ENCODE assay signal across 9 mouse cellular contexts in the genomic region with DNA sequence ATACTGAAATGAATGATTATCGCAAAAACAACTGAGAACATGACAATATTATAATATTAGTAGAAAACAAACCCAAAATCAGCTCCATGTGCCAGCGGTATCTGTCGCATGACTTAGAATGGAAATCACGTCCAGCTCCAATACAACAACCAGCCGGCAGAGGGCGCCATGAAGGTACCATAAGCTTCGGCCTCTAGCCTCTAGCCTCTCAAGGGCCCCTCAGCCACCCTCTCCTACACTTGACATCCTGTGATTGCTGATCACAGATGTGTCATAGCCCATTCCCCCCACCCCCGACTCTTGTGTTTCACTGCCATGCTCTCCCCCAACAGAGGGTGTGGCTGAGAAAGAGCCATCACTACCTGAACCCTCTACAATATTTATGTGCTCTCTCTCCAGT. TPM values are rescaled to one million over a fixed set of nuclear protein-coding genes. Genes with fewer than 3 reads are reported as not detected.
DNase-seq lines count a peak whose midpoint lies in the region; ATAC-seq and TF ChIP-seq lines count a peak whose summit lies in the region.
"Had no signal": no experiment of that assay in that cellular context is flagged by ENCODE, and none has a peak within 500 bp of the region (broad histone marks: within the 10 kb centered on the region; RNA-seq: fewer than 3 reads in every experiment).

No protein-coding gene starts in this region.

- H3K4me1 ChIP-seq in ES-Bruce4 (ENCODE audit: control insufficient read depth, insufficient read depth, low read length) = no peaks in the 10 kb centered on the region
- H3K4me1 ChIP-seq in embryonic fibroblast, embryonic 13.5 days (ENCODE audit: control insufficient read depth, insufficient read depth, low read length) = 0 out of 2 replicates have a peak, but pooled peaks cover 3% of the 10 kb centered on the region
- H3K4me1 ChIP-seq in kidney, embryonic 16.5 days (ENCODE audit: insufficient read depth, low read length) = peaks cover 9% of the 10 kb centered on the region

- WGBS in kidney, embryonic 16.5 days = 29% methylated on average over 8 of the region's 8 CpGs

- TF ChIP-seq POLR2A in ES-Bruce4 (IDR thresholded peaks at IDR 0.05; ENCODE audit: insufficient read depth, low read length) = no peak
- no peak for TF ChIP-seq POLR2A in brain, embryonic 14.5 days (IDR thresholded peaks at IDR 0.05; ENCODE audit: borderline replicate concordance, extremely low read depth, insufficient read depth, insufficient read length, poor library complexity, severe bottlenecking)
- no peak for TF ChIP-seq POLR2A in embryonic fibroblast, embryonic 13.5 days (IDR thresholded peaks at IDR 0.05; ENCODE audit: low read depth, low read length)

- H3K36me3 ChIP-seq in ES-Bruce4 (ENCODE audit: control insufficient read depth, insufficient read depth, low read length, poor library complexity, severe bottlenecking) = no peaks in the 10 kb centered on the region
- H3K36me3 ChIP-seq in kidney, embryonic 16.5 days (ENCODE audit: insufficient read depth, low read length) = no peaks in the 10 kb centered on the region

- peak; percentile 76 for TF ChIP-seq CTCF in ES-Bruce4 (IDR thresholded peaks at IDR 0.05; ENCODE audit: low read depth, low read length)
- TF ChIP-seq CTCF in brain, embryonic 14.5 days (IDR thresholded peaks at IDR 0.05; ENCODE audit: borderline replicate concordance, extremely low read depth, insufficient read depth, insufficient read length) = peak; percentile 60
- peak; percentile 27; the same call in 1 of the 2 replicates for TF ChIP-seq CTCF in embryonic fibroblast, embryonic 13.5 days (IDR thresholded peaks at IDR 0.05; ENCODE audit: borderline replicate concordance, insufficient read depth, low read length)

- peak; percentile 75 for DNase-seq in layer of hippocampus, adult 11-12 months (ENCODE audit: low spot score)
- no peak for DNase-seq in layer of hippocampus, postnatal 14 days (ENCODE audit: low spot score in 2 of 2)
- peak; percentile 63 for DNase-seq in brain, embryonic 14.5 days (ENCODE audit: low read depth)
- peak; percentile 71 for DNase-seq in mesoderm, embryonic 11.5 days (ENCODE audit: low read depth, low spot score)
- no peak for DNase-seq in frontal cortex, postnatal 14 days (ENCODE audit: low spot score in 2 of 2)

- H3K4me3 ChIP-seq in ES-Bruce4 (ENCODE audit: low read depth, low read length) = no peak overlapping the region
- H3K4me3 ChIP-seq in embryonic fibroblast, embryonic 13.5 days (ENCODE audit: insufficient read depth, low read length) = no peak overlapping the region
- no peak overlapping the region for H3K4me3 ChIP-seq in kidney, embryonic 16.5 days (ENCODE audit: low read length)

- TF ChIP-seq EP300 in ES-Bruce4 (IDR thresholded peaks at IDR 0.05; ENCODE audit: insufficient read depth, low read depth, low read length) = no peak

- H3K9me3 ChIP-seq in ES-Bruce4 (replicated peaks; ENCODE audit: control insufficient read depth, insufficient read depth, low read length, poor library complexity, severe bottlenecking) = no peaks in the 10 kb centered on the region
- no peaks in the 10 kb centered on the region for H3K9me3 ChIP-seq in kidney, embryonic 16.5 days (ENCODE audit: low read length)

- no peak overlapping the region for H3K27ac ChIP-seq in ES-Bruce4 (ENCODE audit: insufficient read depth, low read length)
- no peak overlapping the region for H3K27ac ChIP-seq in embryonic fibroblast, embryonic 13.5 days (ENCODE audit: insufficient read depth, low read length)
- H3K27ac ChIP-seq in kidney, embryonic 16.5 days (ENCODE audit: low read length) = no peak overlapping the region
- H3K27ac ChIP-seq: macrophage had no signal

- H3K9ac ChIP-seq in ES-Bruce4 (ENCODE audit: low read depth, poor library complexity, severe bottlenecking) = no peak overlapping the region
- H3K9ac ChIP-seq in kidney, embryonic 16.5 days (replicated peaks; ENCODE audit: low read length) = no peak overlapping the region

- ATAC-seq in kidney, embryonic 16.5 days (ENCODE audit: low FRiP score, low TSS enrichment) = peak; percentile 63; the same call in 1 of the 2 replicates

- H3K27me3 ChIP-seq in ES-Bruce4 (ENCODE audit: control insufficient read depth, insufficient read depth, low read length, poor library complexity, severe bottlenecking) = no peaks in the 10 kb centered on the region
- no peaks in the 10 kb centered on the region for H3K27me3 ChIP-seq in kidney, embryonic 16.5 days (ENCODE audit: insufficient read depth, low read length)

- H3K4me2 ChIP-seq in kidney, embryonic 16.5 days (replicated peaks; ENCODE audit: low read depth, low read length) = no peak overlapping the region

RNA-seq across cellular contexts. Expression of gene Fam107a, which starts 17.5 kb away (rescaled TPM):
- 100 to 1,000 TPM; 254 to 282 TPM for total RNA-seq in layer of hippocampus, postnatal 14 days (2021)
- 0.69 and 1.2 TPM in 2 replicates for polyA plus RNA-seq in ES-Bruce4 (2011; ENCODE audit: insufficient read depth, insufficient read length, low read depth, missing spikeins)
- polyA plus RNA-seq in brain, embryonic 14.5 days (2012; rRNA removed) = 0.57 and 0.72 TPM in 2 replicates
- polyA plus RNA-seq in embryonic fibroblast, embryonic 13.5 days (2011; ENCODE audit: insufficient read length, low read depth, missing spikeins) = not detected in 2 replicates
- 7.8 TPM in 2 replicates for polyA plus RNA-seq in kidney, embryonic 16.5 days (2015; fragmentation: Nextera tagmentation; extraction: Ambion mirVana)
- polyA plus RNA-seq: macrophage had no signal

RNA-seq across cellular contexts. Expression of gene Acox2, which starts 41.1 kb away (rescaled TPM):
- under 1 TPM in 1 of 2 experiments, not detected in 1; 0.62 TPM for total RNA-seq in layer of hippocampus, postnatal 14 days (2021)
- not detected in 2 replicates for polyA plus RNA-seq in ES-Bruce4 (2011; ENCODE audit: insufficient read depth, insufficient read length, low read depth, missing spikeins)
- polyA plus RNA-seq in brain, embryonic 14.5 days (2012; rRNA removed) = not detected in 2 replicates
- polyA plus RNA-seq in embryonic fibroblast, embryonic 13.5 days (2011; ENCODE audit: insufficient read length, low read depth, missing spikeins) = 1.3 TPM in 1 of 2 replicates, not detected in the other
- polyA plus RNA-seq in kidney, embryonic 16.5 days (2015; fragmentation: Nextera tagmentation; extraction: Ambion mirVana) = 1.0 and 2.0 TPM in 2 replicates
- polyA plus RNA-seq: macrophage had no signal

Comparison
In these comparisons a context has a peak if more than half of its experiments do, and no peak if none do; other contexts are left out.
1. DNase-seq: peak in layer of hippocampus, adult 11-12 months (single experiment), brain, embryonic 14.5 days (single experiment) and mesoderm, embryonic 11.5 days (single experiment); none in layer of hippocampus, postnatal 14 days (0 of 2) and frontal cortex, postnatal 14 days (0 of 2).
2. Peak in every context shown above with its lines, with median percentiles within 50 percentile points of each other: CTCF ChIP-seq.